Mouse (Mus musculus) kidney, adult 8-10 months (tissue): ENCODE measurements at regions not wholly inside any gene's neighbourhood (a gene's known extent, or its start where the extent isn't known, plus 50 kb on each side); places are given as distances from the start of the nearest gene placed in this dataset.
"Not testable (repeated sequence)": the region's sequence is repeated elsewhere in the genome, so short reads cannot be mapped to it uniquely, and the experiment has no call there.

Experiments used
- DNase-seq, 2 experiments: peaks; one replicate each; pipeline ENCODE4 v3.0.0; 2022

GRCm38 (mm10) chr8:63829096-63829495 is 123.0 kb downstream of the Sgo2b start:
- no peak for DNase-seq

DNA sequence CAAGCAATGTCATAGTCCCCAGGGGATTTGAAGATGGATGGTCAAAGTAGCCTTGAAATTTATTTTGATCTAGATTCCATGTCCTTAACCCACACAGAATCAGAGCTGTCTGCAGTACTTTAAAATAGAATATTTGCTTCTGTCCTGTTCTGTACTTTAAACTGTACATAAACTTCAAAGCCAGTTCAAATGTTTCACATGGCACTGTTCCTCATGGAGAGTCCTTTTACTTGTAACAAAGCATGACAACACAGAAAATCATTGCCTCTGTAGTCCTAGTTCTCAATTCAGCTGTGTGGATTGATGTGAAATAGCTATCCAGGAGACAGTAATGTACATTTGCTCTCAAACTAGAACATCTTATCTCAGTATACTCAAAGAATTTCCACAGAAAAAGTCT is 123.9 kb downstream of the Sgo2b start:
- no peak for DNase-seq

- no peak for DNase-seq
These were observed 167.6 kb downstream of the Sgo2b start for GRCm38 (mm10) chr8:63784496-63784895.

- no peak for DNase-seq
These were observed 191.2 kb downstream of the Sgo2b start for GRCm38 (mm10) chr8:63760891-63761290.

DNA sequence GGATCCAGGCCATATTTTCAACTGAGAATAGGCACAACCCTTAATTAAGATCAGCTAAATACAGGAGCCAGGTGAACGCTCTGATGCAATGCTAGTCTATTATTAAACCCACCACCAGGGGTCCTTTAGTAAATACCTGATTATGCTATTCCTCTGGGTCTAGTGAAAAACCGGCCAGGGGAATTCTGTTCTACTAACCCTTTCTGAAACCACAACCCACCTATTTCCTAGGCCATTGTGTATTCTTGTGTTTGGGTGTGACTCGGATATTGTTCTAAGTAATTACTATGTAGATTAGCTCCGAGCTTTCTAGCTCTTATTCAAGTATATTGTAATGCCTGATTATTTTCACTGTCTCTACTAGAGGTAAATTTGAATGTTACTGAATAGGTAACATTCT is 192.1 kb downstream of the Sgo2b start:
- DNase-seq: not testable (repeated sequence)

DNA sequence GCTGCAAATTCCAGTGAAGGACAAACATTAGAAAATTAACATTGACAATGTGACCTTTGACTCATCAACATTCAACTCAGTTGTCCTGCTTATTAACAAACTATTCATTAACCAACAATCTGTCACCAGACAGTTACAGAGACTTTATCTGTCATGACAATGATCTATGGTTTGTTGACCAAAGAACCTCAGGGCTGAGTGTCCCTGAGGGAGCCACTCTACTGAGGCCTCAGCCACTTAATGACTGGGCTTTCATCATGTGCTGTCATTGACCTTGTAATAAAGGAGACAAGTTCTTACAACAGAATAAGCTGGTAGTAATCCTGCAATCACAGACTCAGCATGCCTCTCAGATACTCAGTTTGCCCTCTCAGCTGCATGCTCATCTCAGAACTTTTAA is 196.8 kb downstream of the Sgo2b start:
- DNase-seq: peak in 1 of 2 experiments; percentile 16

DNA sequence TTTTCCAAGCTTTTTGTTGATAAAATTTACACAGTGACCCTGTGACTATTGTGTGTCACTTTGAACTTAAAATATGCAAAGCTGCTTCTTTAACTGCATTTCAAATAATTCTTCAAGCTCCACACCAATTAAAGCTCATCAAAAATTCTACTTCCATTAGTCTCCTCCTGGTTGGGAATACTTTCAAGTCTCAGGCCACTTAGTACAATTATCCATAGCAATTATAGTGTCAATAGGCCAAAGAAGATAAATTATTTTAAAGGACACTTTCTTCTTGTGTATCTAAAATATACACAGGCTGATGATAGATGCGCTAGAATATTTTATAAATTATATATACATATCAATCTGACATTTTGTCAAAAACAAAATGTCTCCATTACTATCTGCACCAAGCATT is 197.2 kb downstream of the Sgo2b start:
- no peak for DNase-seq

DNA sequence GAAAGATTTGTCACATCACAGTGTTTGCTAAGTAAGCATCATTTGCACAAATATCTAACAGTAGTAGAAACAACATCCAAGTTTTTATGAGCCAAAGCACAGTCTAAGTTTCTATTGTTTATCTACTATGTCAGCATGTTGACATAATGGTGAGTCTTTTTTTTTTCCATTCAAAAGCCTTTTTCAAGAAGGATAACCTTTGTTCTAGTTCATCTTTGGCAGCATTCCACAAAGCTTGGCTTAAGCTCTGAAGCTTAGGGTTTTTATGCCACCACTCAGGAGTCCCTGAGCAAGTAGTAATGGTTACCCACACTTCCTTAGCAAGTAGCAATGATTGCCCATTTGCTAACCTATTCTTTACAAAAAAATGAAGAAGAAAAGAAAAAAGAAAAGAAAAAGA is 198.8 kb downstream of the Sgo2b start:
- DNase-seq: peak; percentile 19 to 29

- no peak for DNase-seq
These were observed 217.6 kb downstream of the Sgo2b start for GRCm38 (mm10) chr8:63734411-63734810.

- DNase-seq: not testable (repeated sequence)
These were observed 221.3 kb downstream of the Sgo2b start for GRCm38 (mm10) chr8:63730741-63731140.
